Mouse (Mus musculus): ENCODE data around the gene Abhd12. TPM values are rescaled to one million over a fixed set of nuclear protein-coding genes. Genes with fewer than 3 reads are reported as not detected.

Abhd12 gene
- polyA plus RNA-seq, 1 experiment, result 38.3 TPM

DNA sequence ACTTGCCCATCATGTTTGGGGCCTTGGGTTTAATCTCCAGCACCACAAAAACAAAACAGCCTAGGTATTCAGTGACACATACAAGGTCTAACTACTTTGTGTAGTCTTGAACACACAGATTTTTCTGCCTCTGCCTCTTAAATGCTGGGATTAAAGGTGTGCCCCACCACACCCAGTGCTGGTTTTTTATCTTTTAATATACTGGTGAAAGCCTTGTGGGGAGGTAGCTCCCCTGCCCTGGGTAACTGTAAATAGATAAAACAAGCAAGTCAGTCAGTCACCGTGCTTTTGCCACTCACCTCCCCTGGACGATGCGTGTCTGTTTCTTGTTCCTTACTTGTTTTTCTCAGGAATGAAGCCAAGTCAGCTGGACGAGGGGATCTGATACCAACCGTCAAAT, 11.2 kb upstream of the Abhd12 start:
- TF ChIP-seq GATA1 (IDR thresholded peaks at IDR 0.05; ENCODE audit: low read length), result no peak

DNA sequence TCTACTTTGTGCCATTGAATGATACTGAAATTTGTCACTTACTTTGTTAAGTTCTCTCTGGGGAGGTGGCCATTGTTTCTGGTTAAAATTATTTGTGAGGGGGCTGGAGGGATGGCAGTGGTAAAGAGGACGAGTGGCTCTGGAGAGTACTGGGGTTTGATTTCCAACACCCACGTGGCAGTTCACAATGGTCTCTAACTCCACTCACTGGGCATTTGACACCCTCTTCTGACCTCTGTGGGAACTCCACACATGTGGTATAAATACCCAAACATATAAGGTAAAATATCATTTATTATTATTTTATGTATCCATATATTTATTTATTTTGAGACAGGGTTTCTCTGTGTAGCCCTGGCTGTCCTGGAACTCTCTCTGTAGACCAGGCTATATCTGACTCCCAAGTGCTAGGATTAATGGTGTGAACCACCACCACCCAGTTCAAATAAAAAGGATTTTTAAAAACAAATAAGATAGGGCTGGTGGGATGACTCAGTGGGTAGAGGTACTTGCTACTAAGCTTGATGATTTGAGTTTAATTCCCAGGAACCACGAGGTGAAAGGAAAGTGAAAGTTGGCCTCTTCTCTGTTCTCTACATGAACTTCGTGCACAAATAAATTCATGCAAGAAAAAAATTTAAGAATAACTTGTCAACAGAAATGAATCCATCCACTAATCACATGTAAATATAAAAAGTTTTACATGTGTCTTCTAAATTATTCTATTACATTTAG, 10.4 kb upstream of the Abhd12 start:
- TF ChIP-seq GATA1 (IDR thresholded peaks at IDR 0.05; ENCODE audit: low read length), result no peak

DNA sequence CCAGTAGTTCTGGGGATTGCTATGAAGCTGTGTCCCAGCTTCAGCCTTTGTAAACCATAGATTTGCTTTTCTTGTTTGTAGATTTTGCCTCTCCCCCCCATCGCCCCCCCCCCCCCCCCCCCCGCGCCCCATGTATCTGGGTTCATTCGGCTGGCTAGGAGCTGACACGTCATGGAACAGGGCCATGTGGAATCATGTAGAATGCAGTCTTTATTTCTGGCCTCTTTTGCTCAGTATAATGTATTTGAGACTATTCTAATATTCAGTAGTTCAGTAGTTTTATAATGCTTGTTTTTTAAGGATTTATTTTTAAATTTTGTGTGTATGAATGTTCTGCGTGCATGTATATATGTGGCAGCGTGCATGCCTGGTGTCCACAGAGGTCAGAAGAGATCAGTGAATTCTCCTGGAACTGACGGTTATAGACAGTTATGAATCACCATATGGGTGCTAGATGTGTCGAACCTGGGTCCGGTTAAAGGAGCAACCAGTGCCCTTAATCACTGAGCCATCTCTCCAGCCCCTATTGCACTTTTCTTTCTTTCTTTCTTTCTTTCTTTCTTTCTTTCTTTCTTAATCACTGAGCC, 5.8 kb upstream of the Abhd12 start:
- no peak for TF ChIP-seq GATA1 (IDR thresholded peaks at IDR 0.05; ENCODE audit: low read length)

DNA sequence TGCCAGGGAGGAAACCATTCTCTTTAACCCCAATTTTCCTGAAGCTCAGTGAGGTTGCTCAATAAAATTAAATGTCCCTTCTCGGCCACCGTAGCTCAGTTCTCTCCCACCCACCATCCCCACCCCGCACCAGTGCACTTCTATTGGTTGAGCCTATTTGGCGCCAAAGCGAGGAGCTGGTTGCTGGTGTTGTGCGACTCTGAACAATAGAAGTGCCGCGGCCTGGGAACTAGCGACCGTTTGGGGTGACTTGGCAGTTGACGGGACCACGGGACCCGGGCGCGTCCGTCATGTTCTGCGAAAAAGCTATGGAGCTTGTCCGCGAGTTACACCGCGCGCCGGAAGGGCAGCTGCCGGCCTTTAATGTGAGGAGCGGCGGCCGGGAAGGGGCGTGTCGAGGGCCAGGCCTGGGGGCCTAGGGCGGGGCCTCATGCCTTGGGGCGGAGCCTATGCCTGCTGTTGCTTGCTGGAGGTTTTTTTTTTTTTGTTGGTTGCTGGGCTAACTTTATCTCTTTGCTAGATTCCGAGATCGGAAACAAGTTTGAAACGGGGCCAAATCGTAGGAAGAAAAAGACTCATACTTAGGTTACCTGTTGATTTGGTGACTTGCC, 5.0 kb upstream of the Abhd12 start:
- TF ChIP-seq GATA1 (IDR thresholded peaks at IDR 0.05; ENCODE audit: low read length), result no peak

DNA sequence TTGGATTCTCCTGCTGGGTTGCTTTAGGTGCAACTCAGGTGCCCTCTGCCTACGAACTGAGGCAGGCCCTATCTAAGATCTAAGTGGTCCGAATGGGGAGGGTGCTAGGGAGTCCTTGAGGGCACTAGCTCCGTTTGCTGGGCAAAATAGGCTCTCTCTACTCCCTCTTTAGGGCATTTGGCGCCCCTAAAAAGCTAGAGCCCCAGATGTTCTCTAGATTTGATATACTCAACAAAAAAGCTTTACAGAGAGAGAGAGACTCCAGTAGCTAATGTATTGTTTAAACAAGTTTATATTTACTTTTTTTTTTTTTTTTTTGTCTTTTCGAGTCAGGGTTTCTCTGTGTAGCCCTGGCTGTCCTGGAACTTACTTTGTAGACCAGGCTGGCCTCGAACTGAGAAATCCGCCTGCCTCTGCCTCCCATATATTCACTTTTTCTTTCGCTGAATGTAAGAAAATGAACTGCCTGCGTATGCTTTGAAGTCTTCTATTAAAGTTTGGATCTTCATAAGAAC, 452 bp upstream of the Abhd12 start, which contains the start of gene Gins1:
Gene Gins1, plus strand, starts transcription at position 465 of the 515 bp plus-strand sequence.
- no peak for TF ChIP-seq GATA1 (IDR thresholded peaks at IDR 0.05; ENCODE audit: low read length)

DNA sequence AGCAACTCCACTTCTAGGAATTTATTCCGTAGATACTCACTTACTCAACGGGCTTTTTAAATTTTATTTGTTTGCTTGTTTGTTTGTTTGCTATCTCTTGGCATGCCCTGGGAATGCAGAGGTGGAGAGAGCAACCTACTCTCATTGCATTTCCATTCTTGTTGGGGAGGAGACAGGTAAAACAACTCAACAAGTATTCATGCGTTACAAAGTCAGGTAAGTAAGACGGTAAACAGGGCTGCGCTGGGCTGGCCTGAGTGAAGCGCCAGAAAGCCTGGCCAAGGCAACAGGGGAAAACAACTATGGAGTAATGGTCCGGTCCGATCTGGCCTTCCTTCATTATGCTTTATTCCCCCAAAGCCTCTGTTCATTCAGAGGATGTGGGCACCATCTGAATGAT, 2.2 kb downstream of the Abhd12 start:
- no peak for TF ChIP-seq GATA1 (IDR thresholded peaks at IDR 0.05; ENCODE audit: low read length)

DNA sequence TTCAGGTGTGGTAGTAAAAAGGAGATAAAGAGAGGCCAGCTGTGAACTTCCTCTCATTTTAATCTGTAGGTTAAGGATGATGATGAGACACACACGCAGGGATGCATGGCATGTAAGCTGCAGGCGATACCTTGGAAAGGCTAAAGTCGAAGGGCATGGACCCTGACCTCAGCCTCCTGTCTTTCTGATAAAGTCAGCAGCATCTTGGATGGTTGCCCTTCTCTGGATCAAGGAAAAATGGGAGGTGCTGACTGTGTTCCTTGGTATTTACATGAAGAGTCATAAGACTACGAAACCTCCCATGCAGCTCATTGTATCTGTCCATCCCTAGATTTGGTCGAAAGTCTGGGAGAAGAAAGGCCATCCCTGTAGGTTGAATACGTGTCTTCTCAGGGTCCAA, 4.2 kb downstream of the Abhd12 start:
- no peak for TF ChIP-seq GATA1 (IDR thresholded peaks at IDR 0.05; ENCODE audit: low read length)

DNA sequence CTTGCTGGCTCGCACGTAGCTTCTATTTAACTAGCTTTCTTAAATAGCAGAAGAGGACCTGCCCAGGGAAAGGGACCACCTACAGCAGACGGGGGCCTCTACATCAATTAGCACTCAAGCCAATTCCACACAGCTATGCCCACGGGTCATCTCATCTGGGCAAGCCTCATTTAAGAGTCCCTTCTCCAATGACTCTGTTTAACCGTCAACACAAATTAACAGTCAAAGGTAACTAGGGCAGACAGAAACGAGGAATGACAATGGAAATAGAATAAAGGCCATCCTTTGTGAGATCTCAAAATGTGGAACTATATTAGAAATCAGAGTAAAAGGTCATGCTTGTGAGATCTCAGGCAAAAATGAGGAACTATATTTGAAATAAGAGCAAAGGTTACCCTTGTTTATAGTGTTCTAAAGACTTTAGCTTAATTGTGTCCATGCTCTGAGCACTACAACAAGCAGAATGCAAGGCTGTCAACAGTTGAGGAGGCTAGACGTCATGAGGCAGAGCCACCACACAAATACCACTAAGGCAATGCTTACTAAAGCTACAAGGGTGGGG, 8.8 kb downstream of the Abhd12 start:
- no peak for TF ChIP-seq GATA1 (IDR thresholded peaks at IDR 0.05; ENCODE audit: low read length)

DNA sequence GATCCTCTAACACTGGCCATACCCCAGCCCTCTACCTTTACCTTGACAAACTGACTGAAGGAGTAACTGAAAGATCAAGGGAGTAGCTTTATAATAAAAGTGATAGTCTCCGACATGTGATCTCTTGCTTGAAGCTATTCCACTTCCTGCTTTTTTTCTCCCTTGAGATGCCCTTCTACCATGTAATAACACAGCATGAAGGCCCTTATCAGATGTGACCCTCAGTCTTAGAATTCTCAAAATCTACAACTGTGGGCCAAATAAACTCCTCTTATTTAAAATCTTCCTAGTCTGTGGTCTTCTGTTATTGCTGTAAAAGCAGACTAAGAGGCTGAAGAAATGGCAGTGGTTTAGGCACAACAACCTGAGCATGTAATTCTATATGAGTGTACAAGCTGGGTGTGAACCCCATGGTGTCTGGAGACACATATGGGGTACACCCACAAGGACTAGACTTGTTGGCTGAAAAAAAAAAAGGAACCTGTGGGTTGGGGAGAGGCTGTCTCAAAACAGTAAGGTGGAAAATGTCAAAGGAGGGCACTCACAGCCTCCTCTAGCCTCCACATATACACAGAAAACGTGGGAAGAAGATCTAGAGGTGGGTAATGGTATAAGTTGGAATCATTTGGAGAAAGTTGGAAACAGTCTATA, 9.8 kb downstream of the Abhd12 start:
- TF ChIP-seq GATA1 (IDR thresholded peaks at IDR 0.05; ENCODE audit: low read length), result no peak

DNA sequence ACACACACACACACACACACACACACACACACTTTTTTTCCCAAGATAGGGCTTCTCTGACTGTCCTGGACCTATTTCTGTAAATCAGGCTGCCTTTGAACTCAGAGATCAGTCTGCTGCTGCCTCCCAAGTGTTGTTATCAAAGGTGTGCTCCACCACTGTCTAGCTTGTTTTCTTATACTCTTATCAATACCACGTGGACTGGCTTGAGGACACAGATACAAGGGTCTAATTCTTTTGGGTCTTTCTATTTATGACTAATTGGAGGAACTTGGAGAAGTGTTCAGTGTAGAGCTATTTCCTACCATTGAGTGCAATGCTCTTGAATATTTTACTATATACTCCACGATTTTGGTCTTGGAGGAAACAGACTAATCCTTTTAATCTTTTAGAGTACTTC, 17.2 kb downstream of the Abhd12 start:
- no peak for TF ChIP-seq GATA1 (IDR thresholded peaks at IDR 0.05; ENCODE audit: low read length)

DNA sequence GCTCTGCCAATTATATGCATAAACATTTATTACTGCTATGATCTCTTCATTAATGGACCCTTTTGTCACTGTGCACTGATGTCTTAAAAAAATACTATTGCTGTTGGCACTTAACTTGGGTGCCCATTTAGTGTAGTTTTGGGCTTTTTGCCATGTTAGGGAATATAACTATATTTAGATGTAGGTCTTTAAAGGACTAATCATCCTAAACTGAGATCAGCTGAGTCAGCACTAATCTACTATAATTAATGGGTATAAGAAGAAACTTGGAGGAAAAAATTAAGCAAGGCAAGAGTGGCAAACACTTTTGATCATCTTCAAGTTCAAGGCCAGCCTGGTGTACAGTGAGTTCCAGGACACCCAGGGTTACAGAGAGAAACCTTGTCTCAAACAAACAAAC, 18.2 kb downstream of the Abhd12 start:
- no peak for TF ChIP-seq GATA1 (IDR thresholded peaks at IDR 0.05; ENCODE audit: low read length)

DNA sequence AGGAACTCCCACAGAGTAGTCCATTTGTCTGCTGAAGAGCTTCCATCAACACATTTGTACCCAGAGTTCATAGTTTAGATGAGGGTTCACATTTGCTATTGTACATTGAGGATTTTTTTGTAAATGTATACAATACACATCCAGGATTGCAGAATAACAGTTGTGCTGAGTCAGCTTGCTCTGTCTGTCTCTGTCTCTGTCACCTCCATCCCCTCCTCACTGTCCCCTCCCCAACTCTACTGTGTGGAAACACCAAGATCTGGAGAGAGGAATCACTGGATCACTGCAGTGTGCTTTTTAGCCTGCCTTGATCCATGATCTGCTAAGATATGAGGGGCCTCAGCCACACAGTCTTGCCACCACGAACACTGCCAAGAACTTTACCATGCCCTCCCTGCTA, 18.7 kb downstream of the Abhd12 start:
- TF ChIP-seq GATA1 (IDR thresholded peaks at IDR 0.05; ENCODE audit: low read length), result no peak

DNA sequence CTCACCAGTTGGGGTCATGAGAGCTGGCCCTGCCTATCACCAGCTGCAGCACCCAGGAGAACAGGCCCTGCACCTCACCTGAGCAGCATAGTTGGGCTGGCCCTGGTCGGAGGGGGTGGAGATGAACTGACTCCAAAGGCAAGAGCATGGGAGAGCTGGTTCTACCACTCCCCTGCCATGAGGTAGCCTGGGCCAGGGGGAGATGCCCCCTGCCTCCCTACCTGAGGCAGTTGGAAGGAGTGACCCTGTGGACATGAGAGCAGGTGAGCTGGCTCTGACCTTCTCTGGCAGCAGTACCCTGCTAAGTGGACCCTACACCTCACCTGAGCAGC, 19.8 kb downstream of the Abhd12 start:
- no peak for TF ChIP-seq GATA1 (IDR thresholded peaks at IDR 0.05; ENCODE audit: low read length)

DNA sequence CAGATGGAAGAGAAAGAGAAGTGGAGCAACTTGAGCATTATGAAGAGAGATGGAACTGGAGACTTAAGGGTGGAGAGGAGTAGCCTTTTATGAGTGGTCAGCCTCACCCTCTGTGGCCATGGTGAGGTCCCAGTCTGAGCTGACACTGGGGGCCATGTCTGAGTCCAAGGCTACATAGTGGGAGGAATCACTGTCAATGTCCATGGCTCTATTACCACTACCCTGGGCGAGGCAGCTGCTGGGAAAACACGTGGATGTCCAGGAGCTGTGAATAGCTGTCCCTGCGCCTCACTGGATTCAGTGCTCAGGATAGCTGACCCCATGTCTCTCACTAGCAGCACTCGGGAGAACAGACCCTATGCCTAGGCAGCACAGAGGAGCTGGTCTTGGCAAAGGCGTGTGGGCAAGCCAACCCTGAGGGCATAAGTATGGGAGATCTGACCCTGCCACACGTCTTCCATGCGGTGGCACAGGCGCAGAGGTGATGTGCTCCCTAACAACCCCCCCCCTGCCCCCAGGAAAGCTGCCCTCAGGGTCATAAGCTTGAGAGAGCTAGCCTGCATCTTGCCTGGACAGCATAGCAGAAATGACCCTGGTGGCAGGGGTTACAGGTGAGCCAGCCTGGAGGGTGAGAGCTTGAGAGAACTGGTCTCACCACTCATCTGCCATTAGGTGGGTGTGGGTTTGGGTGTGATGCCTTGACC, 20.3 kb downstream of the Abhd12 start:
- no peak for TF ChIP-seq GATA1 (IDR thresholded peaks at IDR 0.05; ENCODE audit: low read length)

DNA sequence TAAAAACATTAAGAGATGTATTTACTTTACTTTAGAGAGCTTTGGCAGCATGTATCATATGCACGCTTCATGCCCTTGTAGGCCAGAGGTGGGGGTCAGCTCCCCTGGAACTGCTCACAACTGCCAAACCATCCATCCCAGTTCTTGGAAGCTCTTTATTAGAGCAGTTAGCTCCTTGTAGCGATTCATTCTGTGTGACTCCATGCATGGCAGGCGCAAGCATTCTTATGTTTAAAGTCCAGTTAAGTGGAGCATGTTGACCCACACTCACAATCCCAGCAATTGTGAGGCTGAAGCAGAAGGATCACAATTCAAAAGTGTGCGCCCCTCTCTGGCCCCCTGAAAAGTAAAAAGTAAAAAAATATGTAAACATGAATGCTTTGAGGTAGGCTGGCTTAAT, 27.0 kb downstream of the Abhd12 start:
- TF ChIP-seq GATA1 (IDR thresholded peaks at IDR 0.05; ENCODE audit: low read length), result no peak

All from G1E-ER4 (cell line).